Mouse (Mus musculus) frontal cortex, postnatal 25 days (tissue): ENCODE data around the gene 4930519P11Rik.
A peak's percentile ranks its signal among the peaks of the same experiment; 100 is the strongest.

ENCODE experiments used
- DNase-seq, 2 experiments: peaks; one replicate each; pipeline ENCODE4 v3.0.0; 2022; ENCODE audit warnings: low spot score in 2 of 2

Gene 4930519P11Rik

GRCm38 (mm10) chr2:154583906-154584872 is 29.0 kb downstream of the 4930519P11Rik start:
- DNase-seq = peak; percentile 64 to 80

DNA sequence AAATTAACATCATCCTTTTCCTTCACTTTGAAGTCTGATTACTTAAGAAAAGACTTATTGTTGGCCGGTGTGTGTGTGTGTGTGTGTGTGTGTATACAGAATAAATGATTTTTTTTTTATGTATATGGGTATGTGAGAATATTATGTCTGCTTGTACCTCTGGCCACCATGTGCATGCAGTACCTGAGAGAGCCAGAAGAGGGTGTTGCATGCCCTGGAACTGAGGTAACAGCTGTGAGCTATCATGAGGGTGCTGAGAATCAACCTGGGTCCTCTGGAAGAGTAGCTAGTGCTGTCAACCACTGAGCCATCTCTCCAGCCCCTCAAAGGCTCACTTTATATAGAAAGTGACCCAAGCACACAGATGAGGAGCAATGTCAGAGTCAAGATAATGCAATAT is 31.8 kb downstream of the 4930519P11Rik start:
- no peak for DNase-seq

DNA sequence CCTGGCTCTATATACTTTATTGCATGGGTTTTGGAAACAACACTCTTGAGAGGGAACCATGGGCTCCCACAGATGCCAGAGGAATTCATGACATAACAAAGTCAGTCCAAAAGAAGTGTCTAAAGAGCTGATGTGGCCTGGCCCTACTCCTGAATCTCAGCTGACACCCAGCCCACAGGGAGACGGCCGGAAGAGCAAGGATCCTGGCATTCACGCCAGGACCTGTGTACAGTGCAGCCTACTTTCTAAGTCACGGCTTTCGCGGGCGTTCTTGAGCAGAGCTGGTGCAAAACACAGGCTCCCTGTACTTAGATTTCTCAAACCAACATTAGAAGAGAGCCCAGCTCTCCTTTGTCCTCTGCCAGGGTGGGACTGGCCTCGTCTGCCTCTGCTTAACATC is 32.7 kb downstream of the 4930519P11Rik start:
- DNase-seq = no peak

DNA sequence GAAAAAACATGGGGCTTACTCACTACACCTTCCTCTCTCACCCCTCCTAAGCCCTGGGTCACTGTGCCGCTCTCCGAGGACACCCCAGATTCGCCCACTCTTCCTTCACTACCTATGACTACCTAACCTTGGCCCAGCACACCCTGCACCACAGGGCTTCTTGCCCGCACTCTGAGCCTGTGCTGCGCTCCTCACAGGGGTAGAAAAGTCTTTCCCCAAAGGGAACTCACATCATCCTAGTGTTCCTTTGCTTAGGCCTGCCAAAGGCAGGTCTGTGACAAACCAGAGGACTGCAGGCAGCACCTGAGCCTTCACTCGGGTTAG is 35.5 kb downstream of the 4930519P11Rik start:
- no peak for DNase-seq

DNA sequence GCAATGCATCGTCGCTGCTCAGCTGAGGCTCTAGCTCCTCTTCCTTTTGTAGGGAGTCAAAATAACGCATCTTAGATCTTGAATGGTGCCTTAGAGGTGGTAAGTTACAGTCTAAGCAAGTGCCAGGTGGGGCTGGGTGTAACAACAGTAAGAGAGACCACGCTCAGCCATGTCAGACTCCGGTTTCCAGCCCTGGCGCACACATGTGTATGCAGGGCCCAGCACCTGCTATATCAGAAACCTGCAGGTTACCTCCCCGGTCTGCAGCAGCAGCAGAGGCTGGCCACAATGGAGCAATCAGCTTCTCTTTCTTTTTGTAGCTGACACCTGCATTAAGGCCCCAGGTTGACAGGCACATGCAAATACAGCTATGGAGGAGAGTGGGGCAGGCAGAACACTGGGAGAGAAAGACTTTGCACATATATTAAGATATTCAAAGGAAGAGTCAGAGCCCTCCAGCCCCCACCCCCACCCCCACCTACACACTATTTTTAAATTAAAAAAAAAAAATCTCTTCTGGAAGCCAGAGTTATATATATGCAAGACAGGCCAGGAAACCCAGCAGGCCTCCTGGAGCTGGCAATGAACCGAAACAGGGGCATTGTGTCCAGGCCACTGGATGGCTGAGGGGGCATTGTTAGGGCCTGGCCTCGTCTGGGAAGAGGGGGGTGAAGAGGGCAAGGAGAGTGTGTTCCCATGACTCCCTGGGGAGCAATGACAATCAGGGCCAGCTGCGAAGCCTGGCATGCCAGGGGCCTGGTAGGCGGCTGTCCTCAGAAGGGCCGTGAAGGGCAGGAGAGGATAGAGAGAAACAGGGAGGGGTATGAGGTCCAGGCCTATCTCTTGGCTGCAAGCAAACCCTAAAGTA is 36.1 kb downstream of the 4930519P11Rik start:
- no peak for DNase-seq

GRCm38 (mm10) chr2:154574271-154574670 is 39.0 kb downstream of the 4930519P11Rik start:
- no peak for DNase-seq

GRCm38 (mm10) chr2:154572996-154573395 is 40.2 kb downstream of the 4930519P11Rik start:
- no peak for DNase-seq

DNA sequence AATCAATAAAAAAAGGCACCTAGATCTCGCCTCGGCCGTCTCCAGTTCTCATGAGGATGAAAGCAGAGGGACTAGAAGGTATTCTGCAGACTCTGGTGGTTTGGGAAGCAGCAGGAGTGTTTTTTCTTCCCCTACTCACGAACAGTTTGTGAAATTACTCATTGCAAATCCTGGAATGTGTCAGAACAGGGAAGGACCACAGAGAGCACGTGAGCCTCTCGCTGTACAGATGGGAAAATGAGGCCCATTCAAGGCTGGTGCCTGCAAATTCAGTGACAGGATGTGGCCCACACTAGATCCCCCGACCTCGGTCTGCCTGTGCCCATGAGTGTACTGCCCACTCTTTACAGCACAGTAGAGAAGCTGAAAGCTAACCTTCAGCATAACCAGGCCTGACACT is 41.3 kb downstream of the 4930519P11Rik start:
- DNase-seq = no peak

DNA sequence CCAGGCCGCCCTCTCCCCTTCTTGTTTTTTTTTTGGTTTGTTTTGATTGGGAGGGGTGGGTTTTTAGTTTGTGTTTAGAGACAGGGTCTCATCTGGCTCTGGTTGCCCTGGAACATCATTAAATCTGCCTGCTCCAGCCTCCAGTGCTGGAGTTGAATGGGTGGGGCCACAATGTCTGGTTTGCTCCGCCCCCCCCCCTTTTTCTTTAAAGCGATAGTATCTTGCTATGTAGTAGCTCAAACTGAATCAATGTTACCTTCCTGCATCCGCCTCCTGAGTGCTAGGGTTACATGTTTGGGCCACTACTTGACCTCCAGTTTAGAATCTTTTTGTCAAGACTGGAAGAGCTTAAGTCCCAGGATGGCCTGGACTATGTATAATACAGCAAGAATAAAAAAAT is 42.0 kb downstream of the 4930519P11Rik start:
- no peak for DNase-seq

DNA sequence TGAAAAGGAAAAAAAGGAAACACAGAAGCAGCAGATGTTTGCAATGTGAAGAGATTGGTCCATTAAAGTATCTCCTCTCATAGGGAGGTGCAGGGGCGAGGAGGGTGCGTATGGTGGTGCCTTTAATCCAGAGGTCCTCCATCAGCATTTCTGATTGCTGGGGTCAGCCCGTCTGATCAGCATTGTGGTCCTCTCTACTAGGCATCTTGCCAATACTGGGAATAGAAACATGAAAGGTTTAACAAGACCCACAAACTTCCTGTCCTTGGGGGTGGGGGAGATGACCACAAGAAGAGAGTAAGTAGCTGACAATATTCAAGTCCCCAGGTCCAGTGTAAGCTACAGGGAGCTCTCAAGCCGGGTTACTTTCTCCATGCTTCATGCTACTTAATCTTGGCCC is 42.6 kb downstream of the 4930519P11Rik start:
- DNase-seq = no peak

DNA sequence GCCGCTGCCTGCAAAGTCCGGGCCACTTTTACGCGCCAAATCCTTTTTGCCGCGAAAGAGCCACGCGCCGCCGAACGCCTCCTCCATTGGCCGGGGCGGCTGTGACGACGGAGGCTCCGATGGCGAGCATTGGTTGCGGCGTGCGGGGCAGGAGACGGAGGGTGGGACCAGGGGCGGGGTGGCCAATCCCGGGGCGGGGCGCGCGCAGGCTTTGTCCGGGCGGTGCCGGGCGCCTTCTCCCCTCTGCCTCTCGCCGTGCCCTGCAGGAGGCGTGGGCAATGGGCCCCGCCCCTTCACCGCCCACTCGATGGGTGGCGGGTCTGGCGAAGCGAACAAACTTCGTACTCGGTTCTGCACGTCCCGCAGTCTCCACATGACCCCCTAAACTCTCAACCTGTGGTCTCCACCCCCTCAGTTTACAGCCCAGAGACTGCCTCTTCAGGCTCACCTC is 43.4 kb downstream of the 4930519P11Rik start, which contains the start of gene E2f1:
E2f1 (minus strand) TSS at position 57 of the 451 bp plus-strand sequence.
- DNase-seq = peak; percentile 71 to 84

GRCm38 (mm10) chr2:154569071-154569748 is 44.0 kb downstream of the 4930519P11Rik start:
- DNase-seq = no peak

DNA sequence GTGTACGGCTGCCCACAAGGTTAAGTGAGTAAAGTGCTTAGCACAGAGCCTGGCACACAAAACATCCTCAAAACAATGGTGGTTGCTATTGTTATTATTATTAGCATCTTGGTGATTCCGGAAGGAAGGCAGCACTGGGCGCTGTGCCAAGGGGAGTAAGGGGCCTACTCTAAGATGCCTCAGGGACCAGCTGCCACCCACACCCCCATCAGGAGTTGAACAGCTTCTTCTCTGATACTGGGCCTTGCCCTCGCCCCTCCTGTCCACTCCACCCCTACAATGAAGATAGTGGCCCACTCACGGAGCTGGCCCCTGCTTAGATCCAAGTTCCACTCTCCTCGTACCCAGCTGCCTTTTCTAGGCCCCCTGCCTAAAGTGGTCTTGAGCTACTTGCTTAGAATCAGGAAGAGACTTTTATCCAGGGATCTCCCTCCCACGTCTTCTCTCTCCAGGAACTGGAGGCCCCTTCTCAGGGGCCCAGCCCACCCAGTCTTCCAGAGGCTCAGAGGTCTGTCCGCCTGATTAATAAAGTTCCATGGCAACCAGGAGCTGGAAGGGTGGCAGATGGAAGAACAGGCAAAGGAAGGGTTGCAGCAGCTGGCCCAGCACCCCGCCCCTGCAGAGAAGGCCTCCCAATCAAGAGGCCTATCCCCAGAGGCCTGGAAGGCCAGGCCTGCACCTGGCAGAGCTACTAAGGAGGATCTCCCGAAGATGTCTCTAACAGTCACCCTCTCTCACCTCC is 44.7 kb downstream of the 4930519P11Rik start:
- no peak for DNase-seq

DNA sequence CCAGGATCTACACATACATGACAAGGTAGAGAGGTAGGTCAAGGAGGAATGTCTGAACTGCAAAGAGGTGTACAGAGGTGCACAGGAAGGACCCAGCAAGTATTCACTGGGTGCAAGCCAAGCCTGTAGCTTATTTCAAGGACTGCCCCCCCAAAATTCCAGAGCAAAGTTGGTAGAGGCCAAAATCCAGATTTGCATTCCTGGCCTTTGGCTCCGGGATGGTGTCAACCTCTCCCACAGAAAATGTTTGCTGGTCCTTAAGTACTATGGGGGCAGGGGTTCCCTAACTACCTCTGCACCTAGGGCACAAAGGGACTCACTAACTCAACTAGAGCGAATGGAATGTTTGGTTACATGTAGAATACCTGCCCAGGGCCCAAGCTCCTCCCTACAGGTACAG is 45.5 kb downstream of the 4930519P11Rik start:
- no peak for DNase-seq

DNA sequence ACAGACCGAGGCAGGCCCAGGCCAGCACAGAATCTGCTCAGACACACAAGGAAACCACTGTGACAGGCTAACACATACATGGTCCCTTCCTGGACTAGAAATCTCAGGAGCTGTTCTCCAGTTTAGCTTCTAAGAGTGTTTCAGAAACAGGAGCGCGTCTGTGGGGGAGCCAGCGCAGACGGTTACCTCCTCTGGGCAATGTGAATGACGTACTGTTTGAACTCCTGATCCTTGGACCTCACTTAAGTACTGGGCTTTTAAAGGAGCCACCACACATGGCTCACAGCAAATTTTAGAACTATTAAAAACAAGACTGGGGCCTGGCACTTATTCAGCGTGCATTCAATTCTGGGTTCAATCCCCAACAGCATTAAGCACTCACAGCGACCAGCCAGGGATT is 46.6 kb downstream of the 4930519P11Rik start:
- DNase-seq = no peak

- no peak for DNase-seq
Measured at GRCm38 (mm10) chr2:154565562-154565961, 47.7 kb downstream of the 4930519P11Rik start.

DNA sequence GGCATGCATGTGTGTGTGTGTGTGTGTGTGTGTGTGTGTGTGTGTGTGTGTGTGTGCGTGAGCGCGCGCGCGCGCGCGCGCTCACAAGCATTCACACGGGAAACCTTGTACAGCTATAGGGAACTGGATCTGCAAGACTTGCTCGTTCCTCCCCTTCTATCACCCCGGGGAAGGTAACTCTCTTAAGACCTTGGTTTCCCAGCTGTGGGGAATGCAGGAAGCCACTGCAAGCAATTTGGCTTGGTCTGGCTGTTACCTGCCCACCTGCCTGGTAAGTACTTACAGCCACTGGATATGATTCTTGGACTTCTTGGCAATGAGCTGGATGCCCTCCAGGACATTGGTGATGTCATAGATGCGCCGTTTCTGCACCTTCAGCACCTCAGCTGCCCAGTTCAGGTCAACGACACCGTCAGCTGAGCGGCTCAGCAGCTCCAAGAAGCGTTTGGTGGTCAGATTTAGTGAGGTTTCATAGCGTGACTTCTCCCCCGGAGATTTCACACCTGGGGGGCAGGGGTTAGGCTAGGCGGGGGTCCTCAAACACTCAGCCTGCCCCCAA is 49.5 kb downstream of the 4930519P11Rik start:
- DNase-seq = no peak
